Mouse (Mus musculus) small intestine, adult 10 weeks (tissue): ENCODE data around the gene Tubgcp4. TPM values are rescaled to one million over a fixed set of nuclear protein-coding genes. Genes with fewer than 3 reads are reported as not detected.

Experiments
- polyA plus RNA-seq: library from polyadenylated mRNA; stranded (reverse); fragments of 350-450 nt; fragmentation: Illumina TruSeq; extraction: RNeasy Lipid Tissue Mini Kit (QIAGEN cat#74804); gene quantifications from one replicate; pipeline ENCODE4 v1.2.3, GENCODE M21; 2014; ENCODE audit warnings: low replicate concordance

The Tubgcp4 gene
- polyA plus RNA-seq, result 76.0 TPM

DNA sequence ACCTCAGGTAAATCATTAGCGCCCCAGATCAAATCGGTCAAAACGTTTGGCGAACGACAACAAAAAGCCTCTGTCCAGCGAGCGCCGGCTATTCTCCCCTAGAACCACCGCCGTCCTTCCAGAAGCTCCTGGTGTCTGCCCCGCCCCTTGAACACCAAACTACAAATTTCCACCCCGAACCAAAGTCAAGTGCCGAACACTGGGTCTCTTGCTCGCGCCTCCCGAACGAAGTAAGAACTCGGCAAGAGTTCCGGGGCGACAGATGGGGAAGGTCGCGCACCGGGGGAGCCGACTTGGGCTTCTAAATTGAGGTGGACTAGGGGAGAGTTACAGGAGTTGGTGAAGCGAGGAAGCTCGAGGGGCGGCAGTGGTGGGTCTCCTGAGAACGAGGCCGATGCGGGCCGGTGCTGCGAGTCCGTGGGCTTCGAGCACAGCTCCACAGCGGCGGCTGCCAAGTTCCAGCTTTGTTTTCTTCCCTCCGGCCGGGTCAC lies at the start of gene Tubgcp4:
TSS of gene Tubgcp4 (plus strand) at position 174 of the 491 bp plus-strand sequence.

DNA sequence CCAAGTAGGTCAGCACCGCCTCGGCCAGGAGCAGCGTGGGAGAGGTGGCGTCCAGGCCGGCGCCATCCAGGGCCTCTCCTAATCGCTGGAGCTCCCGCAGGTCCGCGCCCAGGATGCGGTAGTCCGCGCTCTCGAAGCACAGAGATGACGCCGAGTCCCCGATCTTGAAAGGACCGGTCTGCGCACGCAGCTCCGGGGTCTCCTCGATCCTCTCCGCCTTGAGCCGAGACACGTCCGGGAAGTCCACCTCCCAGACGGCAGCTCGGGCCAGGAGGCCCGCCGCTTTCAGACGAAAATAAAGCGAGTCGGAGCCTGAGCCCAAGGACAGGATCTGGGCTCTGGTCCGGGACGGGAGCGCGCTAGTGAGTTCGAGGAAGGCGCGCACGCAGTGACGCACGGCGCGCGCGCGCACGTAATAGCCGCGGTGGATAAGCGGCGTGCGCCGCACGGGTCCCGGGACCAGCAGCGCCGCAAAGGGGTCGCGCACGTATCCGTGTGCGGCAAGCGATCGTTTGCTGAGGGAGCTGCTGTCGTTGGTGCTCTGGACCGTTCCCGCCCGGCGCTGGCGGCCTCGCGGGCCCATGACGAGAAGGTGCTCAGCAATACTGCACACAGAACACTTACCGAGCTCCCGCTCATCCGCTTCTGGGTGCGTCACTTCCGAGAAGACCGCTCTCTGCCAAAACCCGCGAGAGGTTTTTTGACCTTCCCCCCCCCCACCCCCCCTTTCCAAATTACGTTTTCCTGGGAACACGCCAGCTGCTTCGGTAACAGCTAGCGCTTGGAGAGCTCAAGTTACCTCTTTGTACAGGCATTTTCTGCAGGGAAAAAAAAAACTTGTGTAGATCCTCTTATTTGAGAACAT lies 30.2 kb upstream of the Tubgcp4 start, which contains the start of the genes Adal and Lcmt2:
TSS of gene Adal (plus strand) at position 411 of the 865 bp plus-strand sequence.
TSS of gene Lcmt2 (minus strand) at position 636 of the 865 bp plus-strand sequence.

DNA sequence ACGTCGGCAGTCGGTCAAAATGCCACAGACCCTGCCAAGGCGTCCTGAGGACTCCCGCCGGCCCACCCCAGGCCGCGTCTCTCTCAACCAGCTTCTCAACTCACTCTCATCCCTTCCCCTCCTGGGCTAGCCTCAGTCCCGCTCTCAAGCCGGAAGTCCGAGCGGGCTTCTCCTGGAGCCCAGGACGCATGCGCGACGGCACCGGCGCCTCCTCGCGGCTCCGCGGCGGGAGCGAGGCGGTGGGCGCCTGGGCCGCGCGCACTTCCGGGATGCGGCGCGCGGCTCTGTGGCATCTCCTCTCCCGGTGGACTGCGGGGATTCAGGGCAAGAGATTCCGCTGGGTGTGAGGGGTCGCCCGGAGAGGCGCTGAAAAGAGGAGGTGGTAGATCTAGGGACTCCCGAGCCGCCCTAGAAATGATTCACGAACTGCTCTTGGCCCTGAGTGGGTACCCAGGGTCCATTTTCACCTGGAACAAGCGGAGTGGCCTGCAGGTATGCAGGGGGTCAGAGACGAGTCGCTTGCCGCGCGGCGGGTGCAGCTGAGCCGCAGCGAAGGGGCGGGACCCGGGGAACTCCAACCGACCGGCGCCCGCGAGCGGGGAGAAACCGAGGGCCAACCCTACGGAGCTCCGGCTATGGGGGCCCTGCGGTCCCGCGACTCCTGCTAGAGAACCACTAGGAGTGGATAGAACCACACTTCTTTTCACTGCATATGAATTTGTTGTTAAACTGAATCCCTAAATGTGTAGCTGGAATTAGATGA lies 707 bp downstream of the Tubgcp4 start, which contains the start of gene Zscan29:
TSS of gene Zscan29 (minus strand) at position 146 of the 763 bp plus-strand sequence.

Other genes with a start within 250 kb of the Tubgcp4 start
- 21.6 TPM for gene Ubr1, start 199.9 kb upstream of the Tubgcp4 start, polyA plus RNA-seq
- gene Tmem62, start 193.6 kb upstream of the Tubgcp4 start, polyA plus RNA-seq, result 32.7 TPM
- gene Ccndbp1, start 162.3 kb upstream of the Tubgcp4 start, polyA plus RNA-seq, result 36.2 TPM
- 1.8 TPM for gene Epb42, start 133.6 kb upstream of the Tubgcp4 start, polyA plus RNA-seq
- gene Tgm5, start 84.8 kb upstream of the Tubgcp4 start, polyA plus RNA-seq, result not detected
- gene Tgm7, start 60.9 kb upstream of the Tubgcp4 start, polyA plus RNA-seq, result not detected
- gene Adal, start 30.2 kb upstream of the Tubgcp4 start, polyA plus RNA-seq, result 21.5 TPM
- 2.7 TPM for gene Lcmt2, start 30.0 kb upstream of the Tubgcp4 start, polyA plus RNA-seq
- 23.1 TPM for gene Zscan29, start 471 bp downstream of the Tubgcp4 start, polyA plus RNA-seq
- 4.9 TPM for gene Trp53bp1, start 100.8 kb downstream of the Tubgcp4 start, polyA plus RNA-seq
- 0.41 TPM for gene Map1a, start 118.9 kb downstream of the Tubgcp4 start, polyA plus RNA-seq
- 21.1 TPM for gene Ppip5k1, start 184.7 kb downstream of the Tubgcp4 start, polyA plus RNA-seq
- gene Ckmt1, start 187.1 kb downstream of the Tubgcp4 start, polyA plus RNA-seq, result 165 TPM
- gene Strc, start 216.5 kb downstream of the Tubgcp4 start, polyA plus RNA-seq, result not detected
- gene Pdia3, start 243.1 kb downstream of the Tubgcp4 start, polyA plus RNA-seq, result 1,161 TPM
- gene Catsper2, start 243.1 kb downstream of the Tubgcp4 start, polyA plus RNA-seq, result 1.7 TPM